In the genomic region with DNA sequence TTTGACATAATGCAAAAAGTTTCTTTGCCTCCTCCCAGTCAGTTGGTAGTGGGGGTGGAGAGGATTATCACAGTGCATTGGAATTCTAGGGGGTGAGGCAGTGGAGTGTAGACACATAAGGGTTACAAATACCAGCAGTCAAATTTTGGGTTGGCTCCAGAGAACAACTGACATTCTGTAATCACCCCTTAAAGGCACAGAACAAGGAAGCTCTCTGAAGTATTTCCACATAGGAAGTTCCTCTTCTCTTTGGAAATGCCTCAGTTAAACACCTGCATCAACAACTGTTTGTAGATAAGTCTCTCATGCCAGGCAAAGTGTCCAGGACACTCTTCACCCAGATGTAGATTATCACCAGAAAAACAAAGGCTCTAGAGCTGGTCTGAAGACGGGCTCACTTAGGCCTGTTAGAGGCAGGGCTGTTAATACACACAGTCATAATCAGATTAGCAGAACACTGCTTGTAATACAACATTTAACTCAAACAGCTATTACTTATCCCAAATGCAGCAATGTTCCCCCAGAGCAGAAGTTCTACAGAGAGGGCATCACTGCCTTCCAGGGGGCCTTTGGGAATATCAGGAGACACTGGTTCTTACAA, we compare ENCODE assay signal across 11 mouse cellular contexts.
DNase-seq lines count a peak whose midpoint lies in the region; ATAC-seq lines count a peak whose summit lies in the region.
"Had no signal": no experiment of that assay in that cellular context is flagged by ENCODE, and none has a peak within 500 bp of the region (broad histone marks: within the 10 kb centered on the region; RNA-seq: fewer than 3 reads in every experiment).

No protein-coding gene starts in this region.

- H3K27me3 ChIP-seq in heart, embryonic 11.5 days (ENCODE audit: control insufficient read depth, insufficient read depth, low read length) = no peaks in the 10 kb centered on the region
- no peaks in the 10 kb centered on the region for H3K27me3 ChIP-seq in liver, embryonic 15.5 days
- no peaks in the 10 kb centered on the region for H3K27me3 ChIP-seq in stomach, embryonic 16.5 days (ENCODE audit: control insufficient read depth, insufficient read depth, low read length)
- no peaks in the 10 kb centered on the region for H3K27me3 ChIP-seq in forebrain, embryonic 10.5 days (ENCODE audit: poor library complexity, severe bottlenecking)
- H3K27me3 ChIP-seq: midbrain, embryonic 12.5 days had no signal

- H3K36me3 ChIP-seq in heart, embryonic 11.5 days (ENCODE audit: control insufficient read depth, insufficient read depth, low read length) = no peaks in the 10 kb centered on the region
- H3K36me3 ChIP-seq in liver, embryonic 15.5 days (replicated peaks) = peaks cover under 1% of the 10 kb centered on the region
- no peaks in the 10 kb centered on the region for H3K36me3 ChIP-seq in stomach, embryonic 16.5 days (ENCODE audit: control insufficient read depth, insufficient read depth, low read length)
- H3K36me3 ChIP-seq in forebrain, embryonic 10.5 days (replicated peaks) = peaks cover 52% of the 10 kb centered on the region

- peak; percentile 57 for DNase-seq in kidney, adult 9 months
- DNase-seq in kidney, postnatal 25 days = no peak
- DNase-seq in left cerebral cortex, adult 11 months (ENCODE audit: low spot score) = no peak
- DNase-seq in layer of hippocampus, postnatal 10 days (ENCODE audit: low spot score in 2 of 2) = no peak
- no peak for DNase-seq in forebrain, embryonic 10.5 days (ENCODE audit: extremely low spot score, low spot score)
- DNase-seq: cerebellum, adult 11-12 months had no signal

- H3K27ac ChIP-seq in heart, embryonic 11.5 days (ENCODE audit: low read depth, low read length) = peak overlapping the region; percentile 47
- no peak overlapping the region for H3K27ac ChIP-seq in liver, embryonic 15.5 days (replicated peaks)
- peak overlapping the region; percentile 66; the same call in 1 of the 2 replicates for H3K27ac ChIP-seq in stomach, embryonic 16.5 days (ENCODE audit: low read length)
- H3K27ac ChIP-seq in forebrain, embryonic 10.5 days = no peak overlapping the region
- H3K27ac ChIP-seq: midbrain, embryonic 12.5 days had no signal

- H3K4me2 ChIP-seq in heart, embryonic 11.5 days = no peak overlapping the region
- no peak overlapping the region for H3K4me2 ChIP-seq in liver, embryonic 15.5 days
- no peak overlapping the region for H3K4me2 ChIP-seq in stomach, embryonic 16.5 days (ENCODE audit: low read depth, low read length)
- H3K4me2 ChIP-seq: midbrain, embryonic 12.5 days had no signal

- peaks cover 42% of the 10 kb centered on the region for H3K4me1 ChIP-seq in heart, embryonic 11.5 days (ENCODE audit: control insufficient read depth, insufficient read depth, low read length)
- H3K4me1 ChIP-seq in liver, embryonic 15.5 days (replicated peaks) = peaks cover 36% of the 10 kb centered on the region
- H3K4me1 ChIP-seq in stomach, embryonic 16.5 days (ENCODE audit: control insufficient read depth, insufficient read depth, low read length) = peaks cover 6% of the 10 kb centered on the region
- no peaks in the 10 kb centered on the region for H3K4me1 ChIP-seq in forebrain, embryonic 10.5 days
- H3K4me1 ChIP-seq: midbrain, embryonic 12.5 days had no signal

- no peak overlapping the region for H3K4me3 ChIP-seq in heart, embryonic 11.5 days (ENCODE audit: low read depth, low read length)
- H3K4me3 ChIP-seq in liver, embryonic 15.5 days (replicated peaks) = no peak overlapping the region
- no peak overlapping the region for H3K4me3 ChIP-seq in stomach, embryonic 16.5 days (replicated peaks; ENCODE audit: low read length)
- H3K4me3 ChIP-seq in forebrain, embryonic 10.5 days = no peak overlapping the region
- H3K4me3 ChIP-seq: midbrain, embryonic 12.5 days had no signal

- no peak for ATAC-seq in heart, embryonic 11.5 days (replicated peaks; ENCODE audit: insufficient number of reproducible peaks, low FRiP score, low TSS enrichment)
- peak; percentile 22; the same call in 1 of the 2 replicates for ATAC-seq in liver, embryonic 15.5 days (ENCODE audit: insufficient read depth)
- ATAC-seq in stomach, embryonic 16.5 days (ENCODE audit: insufficient read depth, low FRiP score) = 0 out of 2 replicates have a peak, but pooled peaks have one; percentile 49
- ATAC-seq: forebrain, embryonic 16.5 days had no signal

- no peaks in the 10 kb centered on the region for H3K9me3 ChIP-seq in heart, embryonic 11.5 days (replicated peaks; ENCODE audit: control insufficient read depth, low read length)
- H3K9me3 ChIP-seq in liver, embryonic 15.5 days (replicated peaks) = no peaks in the 10 kb centered on the region
- no peaks in the 10 kb centered on the region for H3K9me3 ChIP-seq in stomach, embryonic 16.5 days (replicated peaks; ENCODE audit: control insufficient read depth, low read length)
- H3K9me3 ChIP-seq in forebrain, embryonic 10.5 days = no peaks in the 10 kb centered on the region
- H3K9me3 ChIP-seq: midbrain, embryonic 12.5 days had no signal

- 20% methylated on average over 1 of the region's 1 CpGs for WGBS in heart, embryonic 11.5 days (ENCODE audit: insufficient replicate concordance)
- 14% methylated on average over 1 of the region's 1 CpGs for whole genome bisulfite sequencing in liver, embryonic 15.5 days (ENCODE audit: insufficient replicate concordance)
- 35% methylated on average over 1 of the region's 1 CpGs for WGBS in stomach, embryonic 16.5 days
- 92% methylated on average over 1 of the region's 1 CpGs for WGBS in forebrain, embryonic 10.5 days

- no peak overlapping the region for H3K9ac ChIP-seq in heart, embryonic 11.5 days (ENCODE audit: low read depth, low read length)
- no peak overlapping the region for H3K9ac ChIP-seq in liver, embryonic 15.5 days
- no peak overlapping the region for H3K9ac ChIP-seq in stomach, embryonic 16.5 days (ENCODE audit: low read length)
- H3K9ac ChIP-seq: midbrain, embryonic 12.5 days had no signal

Comparison
In these comparisons a context has a peak if more than half of its experiments do, and no peak if none do; other contexts are left out.
1. H3K27ac ChIP-seq: peak in heart, embryonic 11.5 days (single experiment) and stomach, embryonic 16.5 days (single experiment); none in liver, embryonic 15.5 days (single experiment) and forebrain, embryonic 10.5 days (single experiment).